ENCODE assay signal across 10 mouse cellular contexts in genomic region chr13:30724691-30725271, GRCm38 (mm10). TPM values are rescaled to one million over a fixed set of nuclear protein-coding genes. Genes with fewer than 3 reads are reported as not detected.
A peak's percentile ranks its signal among the peaks of the same experiment; 100 is the strongest.
DNase-seq lines count a peak whose midpoint lies in the region; ATAC-seq lines count a peak whose summit lies in the region.
"Had no signal": no experiment of that assay in that cellular context is flagged by ENCODE, and none has a peak within 500 bp of the region (broad histone marks: within the 10 kb centered on the region; RNA-seq: fewer than 3 reads in every experiment).

No protein-coding gene starts in this region.

- no peak overlapping the region for H3K9ac ChIP-seq in midbrain, embryonic 14.5 days (replicated peaks; ENCODE audit: low read length)
- H3K9ac ChIP-seq: liver, embryonic 13.5 days had no signal

- H3K4me3 ChIP-seq in midbrain, embryonic 14.5 days (replicated peaks; ENCODE audit: low read depth, low read length), result no peak overlapping the region
- no peak overlapping the region for H3K4me3 ChIP-seq in midbrain, embryonic 10.5 days
- H3K4me3 ChIP-seq: liver, embryonic 13.5 days had no signal

- ATAC-seq in midbrain, embryonic 14.5 days (ENCODE audit: low FRiP score, low TSS enrichment), result no peak

- no peaks in the 10 kb centered on the region for H3K36me3 ChIP-seq in midbrain, embryonic 14.5 days (ENCODE audit: control insufficient read depth, insufficient read depth, low read length)
- no peaks in the 10 kb centered on the region for H3K36me3 ChIP-seq in midbrain, embryonic 10.5 days
- H3K36me3 ChIP-seq: liver, embryonic 13.5 days had no signal

- H3K9me3 ChIP-seq in midbrain, embryonic 14.5 days (ENCODE audit: control insufficient read depth, low read length), result no peaks in the 10 kb centered on the region
- no peaks in the 10 kb centered on the region for H3K9me3 ChIP-seq in midbrain, embryonic 10.5 days (replicated peaks)
- H3K9me3 ChIP-seq: liver, embryonic 13.5 days had no signal

- H3K27ac ChIP-seq in midbrain, embryonic 14.5 days (replicated peaks; ENCODE audit: low read depth, low read length), result no peak overlapping the region
- no peak overlapping the region for H3K27ac ChIP-seq in midbrain, embryonic 10.5 days (replicated peaks)
- H3K27ac ChIP-seq: kidney, postnatal 0 days; liver, embryonic 13.5 days had no signal

- no peaks in the 10 kb centered on the region for H3K27me3 ChIP-seq in midbrain, embryonic 14.5 days (ENCODE audit: control insufficient read depth, insufficient read depth, low read length)
- H3K27me3 ChIP-seq in midbrain, embryonic 10.5 days (ENCODE audit: low read depth, poor library complexity, severe bottlenecking), result no peaks in the 10 kb centered on the region
- H3K27me3 ChIP-seq: liver, embryonic 13.5 days had no signal

- intact Hi-C loops in gastrocnemius, postnatal 36 days (cut with DNase I), result loop anchor here (5.0 kb wide), 2 partner anchors 117 to 157 kb away; no protein-coding TSS in a partner anchor

- peaks cover 11% of the 10 kb centered on the region for H3K4me1 ChIP-seq in midbrain, embryonic 14.5 days (ENCODE audit: control insufficient read depth, insufficient read depth, low read length)
- peaks cover 33% of the 10 kb centered on the region for H3K4me1 ChIP-seq in midbrain, embryonic 10.5 days
- H3K4me1 ChIP-seq: liver, embryonic 13.5 days had no signal

- peak; percentile 41 for DNase-seq in gastrocnemius, postnatal 25 days
- no peak for DNase-seq in gastrocnemius, postnatal 36 days
- peak; percentile 15 for DNase-seq in midbrain, embryonic 14.5 days
- no peak for DNase-seq in midbrain, embryonic 10.5 days (ENCODE audit: low spot score)
- DNase-seq in cerebellum, postnatal 14 days, result peak; percentile 33 to 39
- peak; percentile 33 for DNase-seq in retina, embryonic 14.5 days (ENCODE audit: low spot score)
- no peak for DNase-seq in B cell, adult 2 months
- no peak for DNase-seq in right cerebral cortex, adult 18-20 months
- DNase-seq: liver, embryonic 13.5 days had no signal

- H3K4me2 ChIP-seq in midbrain, embryonic 14.5 days (ENCODE audit: low read length), result no peak overlapping the region
- H3K4me2 ChIP-seq: liver, embryonic 13.5 days had no signal

- WGBS in midbrain, embryonic 14.5 days, result 25% methylated on average over 7 of the region's 7 CpGs
- WGBS in midbrain, embryonic 10.5 days, result 36% methylated on average over 7 of the region's 7 CpGs

RNA-seq across cellular contexts. Expression of gene Irf4, which starts 24.2 kb away (rescaled TPM):
- total RNA-seq in gastrocnemius, postnatal 25 days (2021), result 1 to 10 TPM in 1 of 2 experiments, under 1 TPM in 1; 0.28 to 1.4 TPM
- under 1 TPM; 0.79 TPM for total RNA-seq in gastrocnemius, postnatal 36 days (2021)
- 0.04 and 0.17 TPM in 2 replicates for polyA plus RNA-seq in midbrain, embryonic 14.5 days (2014; fragmentation: Nextera tagmentation; extraction: Ambion mirVana)
- 0.04 TPM in 1 of 2 replicates, not detected in the other for polyA plus RNA-seq in midbrain, embryonic 10.5 days (2016; fragmentation: Nextera tagmentation; extraction: Ambion mirVana)

Comparison
In these comparisons a context has a peak if more than half of its experiments do, and no peak if none do; other contexts are left out.
1. DNase-seq: peak in gastrocnemius, postnatal 25 days (single experiment), midbrain, embryonic 14.5 days (single experiment), cerebellum, postnatal 14 days (2 of 2) and retina, embryonic 14.5 days (single experiment); none in gastrocnemius, postnatal 36 days (0 of 2), midbrain, embryonic 10.5 days (single experiment), B cell, adult 2 months (0 of 2) and right cerebral cortex, adult 18-20 months (single experiment).